Mouse (Mus musculus): Measurements from ENCODE around the gene Fam198b.

Fam198b gene

DNA sequence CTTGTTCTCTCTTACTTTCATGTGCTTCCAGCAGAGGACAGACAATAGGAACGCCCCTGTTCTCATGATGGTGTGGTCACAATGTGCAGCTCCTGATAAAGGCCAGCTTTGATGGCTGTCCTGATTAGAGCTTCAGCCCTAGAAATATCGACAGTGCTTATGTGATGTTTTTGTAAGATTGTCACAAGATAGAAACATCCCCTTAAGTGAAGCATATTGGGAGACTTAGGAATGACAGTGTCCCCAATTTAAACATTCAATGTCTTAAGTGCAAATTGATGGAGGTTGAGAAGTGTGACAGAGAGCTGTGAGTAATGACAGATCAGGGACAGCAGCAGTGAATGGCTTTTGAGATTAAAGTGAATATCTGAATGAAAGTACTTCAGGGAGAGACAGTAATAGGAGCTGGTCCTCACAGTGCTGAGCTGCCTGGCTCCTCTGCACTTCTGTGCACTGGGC lies 99.7 kb downstream of the Fam198b start:
- DNase-seq (ENCODE audit: low spot score in 2 of 2), result no peak

DNA sequence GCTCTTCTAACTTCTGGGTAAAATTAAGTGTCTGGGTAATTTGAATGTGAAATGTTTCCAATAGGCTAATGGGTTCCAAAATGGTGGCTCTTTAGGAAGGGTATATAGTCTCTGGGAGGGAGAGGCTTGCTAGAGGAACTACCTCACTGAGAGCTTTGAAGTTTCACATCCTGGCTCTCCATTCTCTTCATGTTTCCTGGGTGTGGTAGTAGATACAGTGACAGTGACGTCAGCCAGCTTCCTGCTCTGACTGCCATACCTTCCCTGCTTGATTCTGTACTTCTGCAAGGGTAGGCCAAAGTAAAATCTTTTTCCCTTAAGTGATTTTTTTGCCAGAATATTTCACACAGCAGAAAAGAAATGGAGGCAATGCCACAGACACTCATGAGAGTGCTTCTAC lies 100.2 kb downstream of the Fam198b start:
- DNase-seq (ENCODE audit: low spot score in 2 of 2), result no peak

DNA sequence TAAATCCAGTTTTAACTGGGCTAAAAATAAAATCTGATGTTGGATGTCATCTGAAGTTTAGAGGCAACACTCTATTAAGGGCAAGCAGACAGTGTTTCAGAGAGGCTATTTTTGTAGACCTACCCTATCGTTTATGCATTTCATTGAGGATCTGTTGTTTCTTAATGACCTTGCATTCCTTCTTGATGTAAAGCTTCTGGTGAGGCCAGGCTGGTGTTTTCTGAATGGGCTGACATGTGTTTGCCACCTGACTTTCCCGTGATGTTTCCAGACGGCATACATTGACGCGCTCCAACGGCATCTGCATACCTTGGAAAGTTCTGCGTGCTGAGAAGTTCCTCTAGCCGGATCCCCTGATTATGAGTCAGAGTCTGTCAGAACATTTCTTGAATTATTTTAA lies 104.9 kb downstream of the Fam198b start:
- DNase-seq (ENCODE audit: low spot score in 2 of 2), result no peak

DNA sequence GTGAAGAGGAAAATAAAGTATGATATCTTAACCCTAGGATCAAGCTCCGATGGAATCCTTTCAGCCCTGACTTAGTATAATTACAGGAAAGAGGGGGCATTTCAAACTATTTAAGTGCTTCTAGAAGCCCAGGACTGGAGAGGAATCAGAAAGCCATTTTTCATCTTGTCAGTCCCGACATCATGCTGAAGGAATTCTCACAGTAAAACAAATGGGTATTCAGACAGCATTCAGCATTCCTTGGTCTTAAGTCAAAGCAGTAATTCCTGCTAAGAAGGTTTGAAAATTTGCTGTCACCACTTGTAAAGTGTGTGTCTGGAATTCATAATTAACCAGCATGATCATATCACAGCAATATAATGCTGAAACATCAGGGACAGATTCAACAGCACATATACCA lies 105.6 kb downstream of the Fam198b start:
- no peak for DNase-seq (ENCODE audit: low spot score in 2 of 2)

DNA sequence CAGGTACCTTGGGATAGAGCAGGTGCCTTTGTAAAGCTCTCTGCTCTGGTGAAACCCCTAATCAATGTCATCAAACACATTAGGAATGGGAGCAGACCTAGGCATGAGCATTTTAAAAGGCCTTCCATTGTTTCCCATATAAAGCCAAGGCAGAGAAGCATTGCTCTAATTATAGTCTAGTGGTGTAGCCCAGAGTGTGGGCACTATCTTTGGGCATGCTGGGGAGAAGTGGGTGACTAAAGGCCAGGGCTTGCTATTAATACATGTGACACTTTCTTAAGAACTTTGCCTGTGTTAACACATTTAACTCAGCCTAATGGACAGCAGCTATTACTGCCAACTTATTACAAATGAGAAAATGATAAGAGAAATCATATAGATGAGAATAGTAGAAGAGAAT lies 106.1 kb downstream of the Fam198b start:
- no peak for DNase-seq (ENCODE audit: low spot score in 2 of 2)

DNA sequence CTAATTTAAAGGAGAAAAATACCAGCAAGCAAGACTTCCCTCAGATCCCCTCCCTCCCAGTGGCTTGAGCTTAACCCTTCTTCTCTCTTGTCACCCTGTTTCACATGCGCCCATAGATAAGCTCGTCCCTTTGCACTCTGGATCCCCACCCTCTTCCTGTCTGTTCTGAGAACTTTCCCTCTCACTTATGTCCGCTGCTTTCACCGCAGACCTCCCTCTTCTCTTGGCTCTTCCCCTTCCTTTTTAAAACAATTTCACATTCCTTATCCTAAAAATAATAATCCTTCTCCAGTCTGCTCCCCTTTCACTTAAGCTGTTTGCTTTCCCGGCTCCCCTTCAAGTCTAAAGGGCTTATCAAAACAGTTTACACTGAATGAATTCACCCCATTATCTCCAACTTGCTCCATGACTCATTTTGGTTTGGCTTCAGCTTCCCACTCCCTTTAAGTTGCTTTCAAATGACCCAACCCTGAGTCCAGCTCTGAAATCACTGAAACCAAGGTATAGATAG lies 109.8 kb downstream of the Fam198b start:
- no peak for DNase-seq (ENCODE audit: low spot score in 2 of 2)

DNA sequence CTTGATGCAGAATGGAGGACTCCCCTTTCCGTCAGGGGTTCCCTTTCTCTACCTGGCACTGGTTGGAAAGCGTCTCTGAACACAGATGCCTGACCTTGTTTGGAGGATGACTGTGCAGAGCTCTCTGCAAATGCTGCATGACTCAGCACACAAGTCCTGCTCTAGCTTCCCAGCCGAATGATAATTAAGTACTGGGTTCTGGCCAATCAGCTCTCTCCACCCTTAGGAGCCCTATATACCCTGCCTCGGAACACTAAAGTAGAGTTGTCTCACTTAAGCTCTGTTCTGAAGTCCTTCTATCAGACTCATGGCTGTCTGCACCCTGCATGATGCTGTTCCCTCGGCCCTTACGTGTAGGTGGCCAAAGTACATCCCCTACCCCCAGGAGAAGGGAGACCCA lies 111.4 kb downstream of the Fam198b start:
- no peak for DNase-seq (ENCODE audit: low spot score in 2 of 2)
